Comparison of ENCODE assay signal across 7 mouse cellular contexts in the genomic region with DNA sequence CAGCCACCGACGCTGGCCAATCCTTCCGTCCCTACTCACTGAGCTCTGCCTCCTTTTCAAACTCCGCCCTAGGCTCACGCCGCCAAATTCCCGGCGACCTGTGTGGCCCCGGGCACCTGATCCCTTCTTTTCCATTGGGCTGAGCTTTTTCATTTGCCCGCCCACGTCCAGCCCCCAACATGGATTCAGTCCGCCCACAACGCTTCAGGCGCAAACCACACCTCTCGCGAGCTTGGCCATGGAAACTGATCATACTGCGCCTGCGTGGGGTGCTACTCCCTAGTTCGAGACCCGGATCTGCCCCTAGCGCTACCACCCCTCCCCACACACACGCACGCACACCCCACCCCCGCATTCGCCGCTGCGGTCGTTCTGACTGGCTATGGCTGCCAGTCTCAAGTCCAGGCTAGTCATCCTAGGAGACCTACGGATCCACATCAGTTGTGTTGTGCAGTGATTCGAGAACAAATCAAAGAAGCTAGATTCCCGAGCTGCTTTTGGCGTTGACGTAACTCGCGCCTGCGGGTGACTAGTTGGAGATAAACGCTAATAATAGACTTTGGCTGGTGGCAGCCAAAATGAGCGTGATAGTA. TPM values are rescaled to one million over a fixed set of nuclear protein-coding genes. Genes with fewer than 3 reads are reported as not detected.
DNase-seq lines count a peak whose midpoint lies in the region; ATAC-seq and TF ChIP-seq lines count a peak whose summit lies in the region.

No protein-coding gene starts in this region.

- H3K4me2 ChIP-seq in embryonic facial prominence, embryonic 13.5 days = peak overlapping the region; percentile 57
- peak overlapping the region; percentile 49 for H3K4me2 ChIP-seq in limb, embryonic 12.5 days
- H3K4me2 ChIP-seq in midbrain, embryonic 15.5 days = peak overlapping the region; percentile 55

- peak overlapping the region; percentile 72 for H3K27ac ChIP-seq in embryonic facial prominence, embryonic 13.5 days
- no peak overlapping the region for H3K27ac ChIP-seq in kidney, adult 2 months (ENCODE audit: insufficient read depth, low read depth, low read length)
- H3K27ac ChIP-seq in limb, embryonic 12.5 days = no peak overlapping the region
- peak overlapping the region; percentile 69 for H3K27ac ChIP-seq in midbrain, embryonic 15.5 days
- H3K27ac ChIP-seq in spleen, adult 2 months (ENCODE audit: insufficient read depth, low read length) = 0 out of 2 replicates have a peak overlapping the region, but pooled peaks have one; percentile 13

- peak overlapping the region; percentile 65 for H3K9ac ChIP-seq in embryonic facial prominence, embryonic 13.5 days
- peak overlapping the region; percentile 47; the same call in 1 of the 2 replicates for H3K9ac ChIP-seq in limb, embryonic 12.5 days (replicated peaks)
- peak overlapping the region; percentile 4; the same call in 1 of the 2 replicates for H3K9ac ChIP-seq in midbrain, embryonic 15.5 days

- TF ChIP-seq POLR2A in kidney, adult 2 months (IDR thresholded peaks at IDR 0.05; ENCODE audit: low read depth, low read length) = no peak
- no peak for TF ChIP-seq POLR2A in spleen, adult 2 months (IDR thresholded peaks at IDR 0.05; ENCODE audit: low read depth, low read length)

- H3K9me3 ChIP-seq in embryonic facial prominence, embryonic 13.5 days = no peaks in the 10 kb centered on the region
- H3K9me3 ChIP-seq in limb, embryonic 12.5 days = no peaks in the 10 kb centered on the region
- no peaks in the 10 kb centered on the region for H3K9me3 ChIP-seq in midbrain, embryonic 15.5 days

- peaks cover 3% of the 10 kb centered on the region; the same call in 1 of the 2 replicates for H3K36me3 ChIP-seq in embryonic facial prominence, embryonic 13.5 days
- no peaks in the 10 kb centered on the region for H3K36me3 ChIP-seq in kidney, adult 2 months (ENCODE audit: control insufficient read depth, insufficient read depth, low read length)
- peaks cover 4% of the 10 kb centered on the region; the same call in 1 of the 2 replicates for H3K36me3 ChIP-seq in limb, embryonic 12.5 days
- H3K36me3 ChIP-seq in midbrain, embryonic 15.5 days (replicated peaks) = no peaks in the 10 kb centered on the region
- no peaks in the 10 kb centered on the region for H3K36me3 ChIP-seq in spleen, adult 2 months (ENCODE audit: control insufficient read depth, insufficient read depth, low read length)

- DNase-seq in adrenal gland, postnatal 36 days = peak; percentile 93
- peak; percentile 94 to 97 for DNase-seq in heart, adult 18-20 months
- peak; percentile 97 for DNase-seq in kidney, adult 2 months
- DNase-seq in spleen, adult 2 months (ENCODE audit: low read depth in 1 of 2, low spot score in 2 of 2) = peak; percentile 76 to 82

- TF ChIP-seq CTCF in kidney, adult 2 months (conservative IDR thresholded peaks at IDR 0.05; ENCODE audit: insufficient read depth, insufficient read length, low read depth, low read length) = no peak
- TF ChIP-seq CTCF in spleen, adult 2 months (IDR thresholded peaks at IDR 0.05; ENCODE audit: extremely low read depth, insufficient read depth, insufficient read length, insufficient replicate concordance) = no peak

- ATAC-seq in embryonic facial prominence, embryonic 13.5 days (ENCODE audit: insufficient number of reproducible peaks, insufficient read depth, low FRiP score, low TSS enrichment, low read depth) = peak; percentile 97; the same call in 1 of the 2 replicates
- peak; percentile 99 for ATAC-seq in limb, embryonic 12.5 days (ENCODE audit: insufficient number of reproducible peaks, insufficient read depth, low FRiP score, low TSS enrichment, low read depth)
- peak; percentile 99; the same call in 1 of the 2 replicates for ATAC-seq in midbrain, embryonic 15.5 days (replicated peaks)

- no peaks in the 10 kb centered on the region for H3K27me3 ChIP-seq in embryonic facial prominence, embryonic 13.5 days
- H3K27me3 ChIP-seq in kidney, adult 2 months (replicated peaks; ENCODE audit: control insufficient read depth, insufficient read depth, low read length) = no peaks in the 10 kb centered on the region
- no peaks in the 10 kb centered on the region for H3K27me3 ChIP-seq in limb, embryonic 12.5 days
- no peaks in the 10 kb centered on the region for H3K27me3 ChIP-seq in midbrain, embryonic 15.5 days (replicated peaks)
- H3K27me3 ChIP-seq in spleen, adult 2 months (ENCODE audit: control insufficient read depth, insufficient read depth, low read length) = no peaks in the 10 kb centered on the region

- no peaks in the 10 kb centered on the region for H3K4me1 ChIP-seq in embryonic facial prominence, embryonic 13.5 days
- H3K4me1 ChIP-seq in kidney, adult 2 months (ENCODE audit: control insufficient read depth, insufficient read depth, low read length) = peaks cover 12% of the 10 kb centered on the region; the same call in 1 of the 2 replicates
- H3K4me1 ChIP-seq in limb, embryonic 12.5 days (replicated peaks) = 0 out of 2 replicates have a peak, but pooled peaks cover 5% of the 10 kb centered on the region
- peaks cover 8% of the 10 kb centered on the region; the same call in 1 of the 2 replicates for H3K4me1 ChIP-seq in midbrain, embryonic 15.5 days
- no peaks in the 10 kb centered on the region; the same call in 1 of the 2 replicates for H3K4me1 ChIP-seq in spleen, adult 2 months (ENCODE audit: control insufficient read depth, insufficient read depth, insufficient read length)

- peak overlapping the region; percentile 50 for H3K4me3 ChIP-seq in embryonic facial prominence, embryonic 13.5 days
- H3K4me3 ChIP-seq in kidney, adult 2 months (ENCODE audit: insufficient read depth, low read depth, low read length) = peak overlapping the region; percentile 76
- peak overlapping the region; percentile 46 for H3K4me3 ChIP-seq in limb, embryonic 12.5 days (replicated peaks)
- peak overlapping the region; percentile 44 for H3K4me3 ChIP-seq in midbrain, embryonic 15.5 days
- H3K4me3 ChIP-seq in spleen, adult 2 months (ENCODE audit: extremely low read depth, insufficient read depth, insufficient read length) = peak overlapping the region; percentile 69

- 25% methylated on average over 38 of the region's 38 CpGs for WGBS in embryonic facial prominence, embryonic 13.5 days
- 1% methylated on average over 38 of the region's 38 CpGs for WGBS in kidney, adult 2 months
- WGBS in limb, embryonic 12.5 days = 15% methylated on average over 38 of the region's 38 CpGs
- WGBS in midbrain, embryonic 15.5 days = 18% methylated on average over 38 of the region's 38 CpGs
- WGBS in spleen, adult 2 months = 23% methylated on average over 38 of the region's 38 CpGs

RNA-seq across cellular contexts. Expression of a gene that starts 0.3 kb away (rescaled TPM):
- 10 to 100 TPM; 16.5 to 17.3 TPM for total RNA-seq in adrenal gland, postnatal 36 days (2021)
- polyA plus RNA-seq in embryonic facial prominence, embryonic 13.5 days (2015; fragmentation: Nextera tagmentation; extraction: Ambion mirVana) = 41.8 TPM in 2 replicates
- 10 to 100 TPM; 10.4 to 11.3 TPM for total RNA-seq in heart, adult 18-20 months (2021)
- polyA plus RNA-seq in kidney, adult 2 months (2012; rRNA removed) = 65.1 and 86.2 TPM in 2 replicates
- 52.9 and 53.6 TPM in 2 replicates for polyA plus RNA-seq in limb, embryonic 12.5 days (2016; fragmentation: Nextera tagmentation; extraction: Ambion mirVana)
- polyA plus RNA-seq in midbrain, embryonic 15.5 days (2015; fragmentation: Nextera tagmentation; extraction: Ambion mirVana) = 76.8 and 79.0 TPM in 2 replicates
- 16.9 and 17.2 TPM in 2 replicates for polyA plus RNA-seq in spleen, adult 2 months (2012; rRNA removed)

RNA-seq across cellular contexts. Expression of a gene that starts 19.6 kb away (rescaled TPM):
- total RNA-seq in adrenal gland, postnatal 36 days (2021) = not detected
- polyA plus RNA-seq in embryonic facial prominence, embryonic 13.5 days (2015; fragmentation: Nextera tagmentation; extraction: Ambion mirVana) = not detected in 2 replicates
- not detected for total RNA-seq in heart, adult 18-20 months (2021)
- not detected in 2 replicates for polyA plus RNA-seq in kidney, adult 2 months (2012; rRNA removed)
- not detected in 2 replicates for polyA plus RNA-seq in limb, embryonic 12.5 days (2016; fragmentation: Nextera tagmentation; extraction: Ambion mirVana)
- polyA plus RNA-seq in midbrain, embryonic 15.5 days (2015; fragmentation: Nextera tagmentation; extraction: Ambion mirVana) = not detected in 2 replicates
- not detected in 2 replicates for polyA plus RNA-seq in spleen, adult 2 months (2012; rRNA removed)

RNA-seq across cellular contexts. Expression of a gene that starts 28.4 kb away (rescaled TPM):
- 10 to 100 TPM; 28.0 to 39.7 TPM for total RNA-seq in adrenal gland, postnatal 36 days (2021)
- polyA plus RNA-seq in embryonic facial prominence, embryonic 13.5 days (2015; fragmentation: Nextera tagmentation; extraction: Ambion mirVana) = 2.0 and 3.1 TPM in 2 replicates
- total RNA-seq in heart, adult 18-20 months (2021) = under 1 TPM in 1 of 2 experiments, not detected in 1; 0.12 TPM
- polyA plus RNA-seq in kidney, adult 2 months (2012; rRNA removed) = 0.62 and 0.91 TPM in 2 replicates
- polyA plus RNA-seq in limb, embryonic 12.5 days (2016; fragmentation: Nextera tagmentation; extraction: Ambion mirVana) = 0.35 and 0.99 TPM in 2 replicates
- 273 and 288 TPM in 2 replicates for polyA plus RNA-seq in midbrain, embryonic 15.5 days (2015; fragmentation: Nextera tagmentation; extraction: Ambion mirVana)
- polyA plus RNA-seq in spleen, adult 2 months (2012; rRNA removed) = 0.15 and 0.16 TPM in 2 replicates

RNA-seq across cellular contexts. Expression of a gene that starts 29.9 kb away (rescaled TPM):
- total RNA-seq in adrenal gland, postnatal 36 days (2021) = under 1 TPM in 1 of 2 experiments, not detected in 1; 0.26 TPM
- 1.6 and 2.0 TPM in 2 replicates for polyA plus RNA-seq in embryonic facial prominence, embryonic 13.5 days (2015; fragmentation: Nextera tagmentation; extraction: Ambion mirVana)
- not detected for total RNA-seq in heart, adult 18-20 months (2021)
- 0.09 and 0.15 TPM in 2 replicates for polyA plus RNA-seq in kidney, adult 2 months (2012; rRNA removed)
- 2.0 and 2.3 TPM in 2 replicates for polyA plus RNA-seq in limb, embryonic 12.5 days (2016; fragmentation: Nextera tagmentation; extraction: Ambion mirVana)
- polyA plus RNA-seq in midbrain, embryonic 15.5 days (2015; fragmentation: Nextera tagmentation; extraction: Ambion mirVana) = 0.12 and 0.42 TPM in 2 replicates
- 25.7 and 32.0 TPM in 2 replicates for polyA plus RNA-seq in spleen, adult 2 months (2012; rRNA removed)

RNA-seq across cellular contexts. Expression of a gene that starts 38.7 kb away (rescaled TPM):
- not detected for total RNA-seq in adrenal gland, postnatal 36 days (2021)
- not detected in 2 replicates for polyA plus RNA-seq in embryonic facial prominence, embryonic 13.5 days (2015; fragmentation: Nextera tagmentation; extraction: Ambion mirVana)
- total RNA-seq in heart, adult 18-20 months (2021) = not detected
- not detected in 2 replicates for polyA plus RNA-seq in kidney, adult 2 months (2012; rRNA removed)
- polyA plus RNA-seq in limb, embryonic 12.5 days (2016; fragmentation: Nextera tagmentation; extraction: Ambion mirVana) = not detected in 2 replicates
- polyA plus RNA-seq in midbrain, embryonic 15.5 days (2015; fragmentation: Nextera tagmentation; extraction: Ambion mirVana) = 1.2 TPM in 1 of 2 replicates, not detected in the other
- polyA plus RNA-seq in spleen, adult 2 months (2012; rRNA removed) = not detected in 2 replicates

Comparison
In these comparisons a context has a peak if more than half of its experiments do, and no peak if none do; other contexts are left out.
1. H3K27ac ChIP-seq: peak in embryonic facial prominence, embryonic 13.5 days (single experiment), midbrain, embryonic 15.5 days (single experiment) and spleen, adult 2 months (single experiment); none in kidney, adult 2 months (single experiment) and limb, embryonic 12.5 days (single experiment).
2. H3K9ac ChIP-seq: peak in every context shown above with its lines; median percentile 65 in embryonic facial prominence, embryonic 13.5 days; 47 in limb, embryonic 12.5 days; 4 in midbrain, embryonic 15.5 days.
3. RNA of a gene that starts 28.4 kb away (polyA plus RNA-seq): 273 to 288 TPM in midbrain, embryonic 15.5 days; 2.0 to 3.1 TPM in embryonic facial prominence, embryonic 13.5 days, 0.35 to 0.99 TPM in limb, embryonic 12.5 days, 0.62 to 0.91 TPM in kidney, adult 2 months and 0.15 to 0.16 TPM in spleen, adult 2 months; every median in the first group is over 10 times any median in the second.
4. Peak in every context shown above with its lines, with median percentiles within 50 percentile points of each other: DNase-seq, ATAC-seq, H3K4me2 ChIP-seq and H3K4me3 ChIP-seq.